Mouse (Mus musculus) retina, postnatal 7 days (tissue): ENCODE measurements around the gene Ndufb7.
"Not testable (repeated sequence)": the region's sequence is repeated elsewhere in the genome, so short reads cannot be mapped to it uniquely, and the experiment has no call there.

Source experiments
- DNase-seq: peaks from one replicate; pipeline ENCODE4 v3.0.0-alpha.2; 2012; ENCODE audit warnings: low read depth, low spot score

Ndufb7 gene

DNA sequence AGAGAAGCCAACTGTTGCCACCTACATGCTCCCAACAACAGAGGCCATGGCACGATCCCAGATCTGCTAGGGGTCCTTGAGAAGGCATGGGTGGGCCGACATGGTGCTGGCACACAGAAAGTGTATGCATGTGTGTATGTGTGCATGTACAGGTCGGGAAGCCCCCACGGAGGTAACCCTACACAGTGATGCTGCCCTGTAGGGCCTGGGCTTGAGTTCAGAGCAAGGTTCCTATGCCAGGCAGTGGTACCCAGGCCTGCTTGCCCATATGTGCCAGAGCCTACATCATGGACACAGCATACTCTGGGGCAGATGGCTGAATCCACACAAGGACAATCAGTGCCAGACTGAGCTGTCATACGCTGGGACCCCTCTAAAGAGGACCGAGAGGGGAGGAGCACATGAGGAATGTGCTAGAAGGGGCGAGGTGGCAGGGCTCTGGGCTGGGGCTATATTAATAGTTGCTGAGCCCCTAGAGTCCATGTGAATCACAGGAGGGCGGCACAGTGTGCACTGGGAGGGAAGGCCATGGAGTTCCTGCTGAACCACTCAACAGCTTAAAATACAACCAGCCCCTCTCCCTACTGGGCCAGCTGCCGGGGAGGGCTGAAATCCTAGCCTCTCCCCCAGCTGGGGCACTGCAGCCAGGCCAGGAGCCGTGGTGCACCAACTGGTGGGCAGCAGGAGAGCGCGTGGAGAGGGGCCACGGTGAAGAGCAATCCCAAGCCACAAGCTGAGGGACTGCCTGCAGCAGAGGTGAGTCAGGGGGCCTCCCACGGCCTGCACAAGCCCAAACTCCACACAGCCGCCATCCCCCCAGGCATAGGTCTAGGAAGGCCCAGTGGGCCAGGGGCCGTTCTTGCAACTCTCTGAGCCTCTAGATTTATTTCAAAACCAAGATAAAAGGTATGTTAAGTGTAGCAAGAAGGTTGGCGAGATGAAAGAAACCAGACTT is 9.4 kb downstream of the Ndufb7 start:
- DNase-seq, result no peak

DNA sequence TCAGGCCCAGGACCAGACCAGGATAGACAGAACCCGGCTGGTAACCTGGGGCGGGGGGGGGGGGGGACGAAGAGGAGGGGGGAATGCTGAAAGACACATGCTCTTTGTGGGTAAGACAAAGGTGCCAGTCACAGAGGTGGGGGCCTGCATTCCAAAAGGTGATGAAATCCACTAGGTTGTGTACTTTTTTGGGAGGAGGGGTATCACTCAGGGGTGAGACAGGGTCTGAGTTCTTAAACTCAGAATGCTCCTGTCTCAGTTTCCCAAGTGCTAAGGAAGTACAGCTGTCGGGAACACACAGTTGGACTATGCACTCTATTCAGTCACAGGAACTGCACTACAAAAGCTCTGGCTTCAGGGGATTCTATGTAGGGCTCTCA is 10.0 kb downstream of the Ndufb7 start:
- DNase-seq, result no peak

DNA sequence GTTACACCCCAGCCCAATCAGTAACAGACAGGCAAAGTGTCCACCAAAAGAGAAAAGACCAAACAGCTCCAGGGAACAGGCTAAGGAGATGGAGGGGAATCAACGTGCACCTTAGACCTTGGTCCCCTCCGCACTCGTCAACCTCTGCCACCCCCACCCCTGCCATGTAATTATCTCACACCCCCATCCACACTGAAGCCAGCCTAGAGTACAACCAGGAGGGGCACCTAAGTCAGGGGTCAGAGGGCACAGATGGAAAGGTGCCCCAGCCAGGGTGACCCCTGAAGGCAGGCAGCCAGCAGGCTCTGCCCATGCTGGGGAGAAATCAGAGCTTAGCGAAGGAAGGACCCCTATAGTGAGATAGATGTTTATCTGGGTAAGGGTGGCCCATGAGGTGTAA is 10.4 kb downstream of the Ndufb7 start:
- DNase-seq, result no peak

DNA sequence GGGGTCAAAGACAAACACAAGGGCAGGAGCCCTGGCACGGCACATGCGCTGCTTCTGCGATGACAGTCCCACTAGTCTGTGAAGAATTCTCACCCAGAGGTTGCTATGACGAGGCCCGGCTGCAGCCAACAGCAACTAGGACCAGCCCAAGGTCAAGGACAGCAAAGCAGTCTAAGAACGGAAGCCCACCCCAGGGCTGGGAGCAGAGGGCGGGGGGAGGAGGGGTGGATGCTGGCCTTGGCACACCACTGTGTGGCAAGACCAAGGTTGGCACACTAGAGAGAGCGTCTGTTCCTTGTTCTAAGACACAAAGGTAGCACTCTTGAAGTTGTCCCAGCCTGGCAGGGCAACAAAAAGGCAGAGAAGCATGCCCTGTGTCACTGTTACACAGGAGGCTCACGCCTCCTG is 10.9 kb downstream of the Ndufb7 start:
- DNase-seq, result no peak

DNA sequence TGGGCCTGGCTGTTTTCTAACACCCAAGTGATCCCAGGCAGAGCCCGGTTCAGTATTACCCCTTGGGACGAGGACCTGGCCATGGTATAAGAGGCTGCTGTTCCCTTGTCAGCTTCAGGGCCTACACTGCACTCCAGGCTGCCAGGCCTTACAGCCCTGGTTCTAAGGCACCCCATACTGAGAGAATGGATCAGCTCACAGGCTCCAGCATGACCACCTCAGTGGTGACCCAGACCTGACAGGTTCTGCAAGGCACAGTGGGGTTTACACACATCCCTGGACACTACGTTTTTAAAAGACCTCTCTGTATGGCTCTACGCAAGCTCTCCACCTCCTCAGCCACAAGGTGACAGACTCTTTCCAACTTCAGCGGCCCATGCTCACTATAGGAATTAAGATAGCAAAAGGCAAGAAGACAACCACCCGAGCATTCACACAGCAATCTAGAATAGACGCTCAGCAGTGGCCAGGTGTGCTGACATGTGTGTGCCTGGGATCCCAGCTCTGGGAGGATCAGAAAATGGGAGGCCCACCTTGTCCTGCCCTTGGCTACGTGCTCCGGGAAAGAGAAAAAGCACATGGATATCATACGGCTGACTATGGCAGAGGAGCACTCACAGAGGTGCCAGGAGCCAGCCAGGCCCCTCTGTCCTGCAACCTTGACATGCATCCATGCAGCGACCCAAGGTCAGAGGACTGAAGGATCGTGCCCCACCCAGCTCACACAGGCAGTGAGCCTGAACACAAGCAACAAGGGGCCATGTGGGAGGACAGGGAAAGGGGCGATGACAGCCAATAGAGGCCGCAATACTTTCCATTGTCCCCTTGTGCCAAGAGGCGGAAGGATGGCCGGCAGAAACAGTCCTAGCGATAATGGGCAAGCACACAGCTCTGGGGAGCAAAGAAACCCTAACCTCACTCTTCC is 11.9 kb downstream of the Ndufb7 start:
- no peak for DNase-seq

DNA sequence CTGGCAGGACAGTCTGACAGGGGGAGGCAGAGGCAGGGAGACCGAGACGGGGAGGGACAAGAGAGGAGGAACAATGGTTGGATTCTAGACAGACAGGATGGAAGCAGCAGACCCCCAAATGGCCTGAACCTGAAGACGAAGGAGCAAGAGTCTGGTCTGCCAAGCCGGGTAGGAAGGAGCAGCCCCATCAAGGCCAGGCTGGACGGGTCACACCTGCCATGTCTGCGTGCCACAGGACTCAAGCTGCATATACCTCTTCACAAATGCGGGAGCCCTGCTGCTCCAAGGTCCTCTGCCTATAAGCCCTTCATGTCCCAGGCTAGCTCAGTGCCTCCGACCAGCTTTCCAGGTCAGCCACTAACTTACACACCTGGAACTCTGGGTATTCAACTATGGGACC is 13.2 kb downstream of the Ndufb7 start:
- DNase-seq, result no peak

DNA sequence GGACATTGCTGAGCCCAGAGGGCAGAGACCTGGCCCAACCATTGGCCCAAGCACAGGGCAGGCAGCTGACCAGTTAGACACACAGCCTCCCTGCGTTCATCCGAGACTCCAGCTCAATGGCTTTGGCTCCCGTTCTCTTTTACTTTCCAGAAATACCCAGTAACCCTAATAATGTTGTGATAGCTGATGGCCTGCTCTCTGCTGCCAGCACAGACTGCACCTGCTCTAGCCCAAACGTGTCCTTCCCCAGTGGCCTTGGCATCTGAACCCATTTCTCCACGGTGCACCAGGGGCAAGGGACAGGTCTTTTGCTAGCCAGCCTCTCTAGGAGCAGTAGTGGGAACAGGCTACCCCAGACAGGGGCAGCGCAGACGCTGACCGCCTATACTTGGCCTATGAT is 14.4 kb downstream of the Ndufb7 start:
- DNase-seq, result no peak

DNA sequence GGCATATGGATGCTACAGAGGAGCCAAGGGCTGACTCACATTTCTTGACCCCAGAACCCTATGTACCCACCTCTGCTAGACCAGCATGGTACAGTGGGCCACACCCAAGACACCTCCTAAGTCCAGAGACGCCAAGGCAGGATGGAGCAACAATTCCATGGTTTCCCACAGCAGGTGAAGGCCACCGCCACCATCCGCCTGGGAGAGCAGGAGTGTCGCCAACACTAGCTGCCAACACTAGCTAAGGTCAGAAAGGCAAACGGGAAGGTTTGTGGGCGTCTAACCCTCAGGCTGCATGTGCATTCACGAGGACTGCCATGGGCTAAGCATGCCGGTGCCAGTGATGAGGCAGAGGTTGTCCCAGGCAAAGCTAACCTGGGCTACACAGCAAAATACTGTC is 15.8 kb downstream of the Ndufb7 start:
- DNase-seq, result no peak

DNA sequence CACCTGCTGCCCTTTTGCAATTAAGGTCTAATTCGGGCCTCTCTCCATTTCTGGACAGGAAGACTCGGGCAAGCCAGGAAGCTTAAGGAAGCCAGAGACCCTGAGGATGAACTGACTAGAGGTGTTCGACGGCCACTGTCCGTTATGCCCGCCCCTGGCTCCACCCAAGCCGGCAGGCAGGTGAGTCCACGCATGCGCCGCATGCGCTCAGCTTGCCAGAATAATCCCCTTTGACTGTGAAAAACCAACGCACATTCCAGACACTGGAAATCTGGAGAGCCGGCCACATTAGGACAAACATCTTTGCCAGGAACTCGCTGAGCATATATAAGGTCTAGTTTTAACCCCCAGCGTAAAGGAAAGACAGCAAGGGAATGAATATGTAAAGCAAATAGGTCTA is 16.8 kb downstream of the Ndufb7 start:
- no peak for DNase-seq

DNA sequence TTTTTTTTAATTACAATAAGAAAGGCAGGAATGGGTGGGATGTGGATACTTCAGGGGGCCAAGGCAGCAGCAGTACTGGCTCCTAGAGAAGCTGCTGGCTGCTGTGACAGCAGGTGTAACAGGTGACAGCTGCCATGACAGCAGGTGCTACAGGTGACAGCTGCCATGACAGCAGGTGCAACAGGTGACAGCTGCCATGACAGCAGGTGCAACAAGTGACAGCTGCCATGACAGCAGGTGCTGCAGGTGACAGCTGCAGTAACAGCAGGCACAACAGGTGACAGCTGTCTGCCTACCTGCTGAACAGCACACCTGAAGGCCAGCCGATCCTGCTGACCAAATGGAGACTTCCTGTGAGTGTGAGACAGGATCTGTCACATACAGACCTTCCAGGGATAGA is 18.3 kb downstream of the Ndufb7 start:
- DNase-seq, result no peak

DNA sequence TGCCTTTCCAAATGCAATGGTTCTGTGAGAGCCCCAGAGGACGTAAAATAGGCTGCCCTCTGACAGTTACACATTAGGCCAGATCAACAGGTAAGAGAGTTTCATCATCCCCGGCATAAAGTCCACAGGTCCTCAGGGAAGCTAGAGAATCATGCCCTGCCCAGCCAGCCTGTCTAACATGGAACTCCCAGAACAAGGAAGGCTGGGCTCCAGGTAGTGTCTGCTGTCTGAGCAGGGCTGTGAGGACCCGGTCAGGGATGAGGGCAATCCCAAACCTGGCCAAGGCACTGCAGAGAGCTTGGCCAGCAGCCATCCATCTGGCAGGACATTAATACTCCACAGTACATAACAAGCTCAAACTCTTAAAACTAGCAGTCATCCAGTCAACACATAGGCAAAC is 18.9 kb downstream of the Ndufb7 start:
- no peak for DNase-seq

DNA sequence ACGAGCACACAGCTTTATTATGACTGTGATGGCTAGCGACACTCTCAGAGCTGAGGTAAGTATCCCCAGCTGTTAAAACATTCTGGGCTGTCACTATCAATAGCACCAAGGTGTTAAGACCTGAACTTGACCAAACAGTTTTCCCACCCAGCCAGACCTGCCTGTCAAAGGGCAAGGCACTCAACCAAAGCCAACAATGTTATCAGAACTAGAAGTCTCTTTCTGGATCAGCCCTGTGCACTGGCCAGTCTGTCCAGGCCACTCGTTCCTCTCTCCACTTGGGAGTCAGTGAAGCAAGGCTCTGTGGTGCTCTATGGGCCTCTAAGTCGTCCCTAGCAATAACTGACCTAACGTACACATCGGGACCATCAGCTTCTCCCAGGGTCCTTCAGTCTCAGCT is 21.2 kb downstream of the Ndufb7 start:
- no peak for DNase-seq

DNA sequence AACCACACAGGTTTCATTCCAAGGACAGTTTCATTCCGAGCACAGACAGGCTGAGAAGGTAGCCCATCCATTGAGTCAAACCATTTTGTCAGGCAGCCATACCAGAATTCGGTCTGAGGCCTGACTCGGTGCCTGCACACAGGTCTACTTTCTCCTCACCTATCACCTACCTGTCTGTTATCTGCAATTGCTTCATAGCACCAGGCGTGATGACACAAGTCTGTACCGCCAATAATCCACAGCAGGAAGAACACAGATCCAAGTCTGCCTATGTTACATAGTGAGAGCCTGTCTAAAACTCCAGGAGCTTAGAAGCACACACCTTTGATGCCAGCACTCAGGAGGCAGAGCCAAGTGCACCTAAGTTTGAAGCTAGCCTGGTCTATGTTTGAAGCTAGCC is 22.4 kb downstream of the Ndufb7 start:
- no peak for DNase-seq

DNA sequence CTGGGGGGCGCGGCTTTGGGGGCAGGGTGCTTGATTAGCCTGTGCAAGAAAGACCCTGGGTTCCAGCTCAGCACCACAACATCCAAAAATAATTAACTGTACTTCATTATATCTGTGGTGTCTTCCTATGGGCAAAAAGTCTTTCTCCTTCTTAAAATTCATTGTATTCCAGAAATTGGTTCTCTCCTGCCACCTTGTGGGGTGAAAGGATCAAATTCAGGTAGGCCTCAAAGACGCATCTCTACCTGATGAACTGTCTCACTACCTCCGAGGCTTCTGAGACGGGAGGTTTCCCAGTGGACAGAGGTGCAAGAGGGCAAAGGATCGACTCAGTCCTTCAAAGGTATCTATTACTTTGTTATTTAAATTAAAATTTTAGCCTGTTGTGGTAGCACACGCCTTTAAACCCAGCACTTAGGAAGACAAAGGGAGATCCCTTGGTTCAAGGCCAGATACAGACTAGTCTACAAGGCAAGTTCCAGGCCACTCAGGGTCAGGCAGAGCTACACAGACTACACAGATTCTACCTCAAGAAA is 24.1 kb downstream of the Ndufb7 start:
- DNase-seq, result no peak

DNA sequence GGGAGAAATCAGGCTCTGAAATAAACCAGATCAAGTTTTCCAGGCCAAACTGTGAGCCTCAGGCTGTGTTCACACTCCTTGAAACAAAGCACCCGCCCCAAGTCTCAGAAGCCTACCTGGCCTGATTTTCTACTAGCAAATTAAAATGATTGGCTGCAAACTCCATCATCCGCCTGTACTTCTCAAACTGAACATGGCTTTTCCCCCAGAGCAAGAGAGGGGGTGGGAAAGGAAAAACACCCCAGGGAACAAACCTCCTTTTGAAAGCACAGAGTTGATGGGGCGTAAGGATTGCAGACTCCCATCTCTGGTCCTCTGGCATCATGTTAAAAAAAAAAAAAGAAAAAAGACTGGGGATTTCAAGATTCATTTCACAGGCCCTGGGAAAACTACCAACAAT is 26.2 kb downstream of the Ndufb7 start:
- no peak for DNase-seq

DNA sequence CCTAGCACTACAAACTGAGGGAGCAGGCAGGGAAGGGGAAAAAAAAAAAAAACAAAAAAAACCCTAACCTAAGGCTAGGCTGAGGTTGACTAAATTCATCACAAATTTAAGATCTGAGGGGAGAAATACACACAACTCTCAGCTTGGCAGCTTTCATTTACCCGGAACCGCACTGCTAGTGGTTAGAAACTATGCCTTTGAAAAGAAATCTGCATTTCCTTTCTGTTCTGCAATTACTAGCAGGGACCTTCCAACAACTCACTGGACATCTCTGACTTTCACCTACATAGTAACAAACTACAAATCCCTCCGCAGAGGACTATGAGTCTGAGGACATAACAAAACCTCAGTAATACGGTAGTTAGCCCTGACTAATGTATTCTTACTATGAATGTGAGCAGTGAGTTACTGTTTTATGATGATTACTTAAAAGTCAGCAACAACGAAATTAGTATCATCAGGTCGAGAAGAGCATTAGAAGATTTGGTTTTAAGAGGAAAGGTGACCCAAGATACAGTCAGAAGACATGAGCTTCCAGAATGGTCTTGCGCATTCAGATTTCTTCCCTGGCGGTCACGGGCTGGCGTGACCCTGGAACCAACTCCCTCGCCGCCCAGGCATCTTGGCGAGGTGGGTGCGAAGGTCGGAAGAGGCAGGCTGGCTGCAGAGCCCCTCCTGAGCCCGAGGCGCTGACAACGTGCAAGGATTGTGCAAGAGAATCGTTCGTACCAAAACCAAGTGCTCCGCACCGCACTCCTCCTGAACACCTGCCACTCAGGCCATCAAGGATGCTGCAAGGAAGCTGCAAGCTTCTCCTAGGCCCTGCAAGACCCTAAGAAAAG is 27.1 kb downstream of the Ndufb7 start:
- no peak for DNase-seq

DNA sequence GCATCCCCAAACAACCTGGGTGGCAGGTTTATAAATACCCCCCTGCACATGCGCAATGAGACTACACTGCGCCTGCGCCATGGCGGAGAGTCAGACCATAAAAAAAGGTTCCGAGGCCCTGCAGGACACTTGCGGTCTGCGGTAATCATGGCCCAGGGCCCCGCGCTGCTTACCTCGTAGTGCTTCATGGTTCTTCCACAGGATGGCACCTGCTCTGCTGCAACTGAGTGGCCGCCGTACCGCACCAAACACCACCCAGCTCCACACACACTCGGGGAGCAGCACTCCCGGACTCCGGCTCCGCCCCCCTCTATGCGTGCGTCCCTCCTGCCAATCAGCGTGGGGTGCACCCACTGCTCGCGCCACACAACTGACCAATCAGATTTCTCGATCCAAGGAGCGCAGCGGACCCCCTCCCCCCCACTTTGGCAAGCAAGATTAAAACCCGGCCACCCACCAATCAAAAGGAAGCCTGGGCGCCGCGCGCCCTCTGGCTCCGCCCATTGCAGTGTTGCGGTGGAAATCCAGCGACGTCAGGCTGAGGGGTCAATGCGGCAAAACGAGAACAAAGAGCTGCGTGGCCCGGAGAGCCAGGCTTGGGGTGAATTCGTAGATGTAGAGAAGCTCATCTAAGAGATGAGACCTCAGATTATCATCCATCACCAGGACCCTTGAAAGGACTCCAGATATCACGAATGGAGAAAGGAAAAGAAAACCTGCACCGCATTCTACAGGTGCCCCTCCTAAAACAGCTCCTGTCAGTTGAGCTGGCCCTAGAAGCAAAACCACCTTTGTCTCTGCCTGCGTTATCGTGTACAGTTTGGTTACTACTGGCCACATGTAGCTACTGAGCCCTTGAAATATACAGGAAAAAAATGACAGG is 27.9 kb downstream of the Ndufb7 start:
- peak; percentile 99 for DNase-seq

DNA sequence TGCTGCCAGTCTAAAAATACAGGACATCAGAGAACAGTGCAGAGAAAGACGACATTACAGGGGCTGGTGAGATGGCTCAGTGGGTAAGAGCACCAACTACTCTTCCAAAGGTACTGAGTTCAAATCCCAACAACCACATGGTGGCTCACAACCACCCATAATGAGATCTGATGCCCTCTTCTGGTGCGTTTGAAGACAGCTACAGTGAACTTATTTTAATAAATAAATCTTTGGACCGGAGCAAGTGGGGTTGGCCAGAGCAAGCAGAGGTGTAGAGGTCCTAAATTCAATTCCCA is 28.5 kb downstream of the Ndufb7 start:
- DNase-seq, result not testable (repeated sequence)

DNA sequence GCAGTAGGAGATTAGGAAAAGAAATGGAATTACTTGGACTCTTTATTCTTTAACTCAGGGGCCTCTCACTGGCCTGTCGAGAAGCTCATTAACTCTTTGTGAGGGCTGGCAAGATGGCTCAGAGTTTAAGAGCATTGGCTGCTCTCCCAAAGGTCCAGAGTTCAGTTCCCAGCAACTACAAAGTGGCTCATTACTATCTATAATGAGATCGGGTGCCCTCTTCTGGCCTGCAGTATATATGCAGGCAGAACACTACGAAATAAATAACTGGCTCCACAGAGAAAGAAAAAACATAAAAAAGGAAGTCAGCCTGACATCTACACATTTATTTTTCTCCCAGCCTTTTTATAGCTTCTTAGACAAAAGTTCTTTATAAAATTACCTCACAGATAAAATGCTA is 29.9 kb downstream of the Ndufb7 start:
- no peak for DNase-seq

DNA sequence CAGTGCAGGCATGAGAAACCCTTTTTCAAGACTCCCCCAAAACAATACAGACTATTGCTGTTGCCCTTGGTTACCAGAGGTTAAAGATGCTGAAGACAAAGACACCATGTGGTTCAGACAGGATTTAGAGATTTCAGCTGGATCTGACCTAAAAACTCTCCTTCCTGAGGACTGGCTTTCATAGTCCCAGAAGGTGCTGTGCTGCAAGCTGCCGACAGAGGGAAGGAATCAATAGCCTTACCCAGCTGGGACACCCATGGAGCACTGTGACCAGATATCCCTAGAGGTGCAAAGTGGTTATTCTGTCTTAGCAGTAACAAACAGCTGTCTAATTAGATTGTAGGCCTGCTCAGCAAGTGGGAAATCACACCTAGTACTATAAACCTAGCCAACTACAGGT is 31.7 kb downstream of the Ndufb7 start:
- DNase-seq, result no peak

DNA sequence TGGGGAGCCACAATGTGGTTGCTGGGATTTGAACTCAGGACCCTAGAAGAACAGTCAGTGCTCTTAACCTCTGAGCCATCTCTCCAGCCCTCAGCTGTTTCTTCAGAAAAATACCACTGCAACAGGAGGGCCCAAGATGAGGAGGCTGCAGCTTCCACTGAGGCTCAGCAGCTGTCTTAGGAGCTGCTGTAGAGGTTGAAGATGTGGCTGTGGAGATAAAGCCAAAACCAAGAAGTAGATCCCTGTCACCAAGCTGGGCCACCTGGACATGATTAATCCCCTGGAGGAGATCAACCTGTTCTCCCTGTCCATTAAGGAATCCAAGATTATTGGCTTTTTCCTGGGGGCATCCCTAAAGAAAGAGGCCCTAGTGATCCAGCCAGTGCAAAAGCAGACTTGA is 33.3 kb downstream of the Ndufb7 start:
- no peak for DNase-seq
